Mouse (Mus musculus): Measurements from ENCODE around the gene Fbxo4. TPM values are rescaled to one million over a fixed set of nuclear protein-coding genes. Genes with fewer than 3 reads are reported as not detected.

Gene Fbxo4
- polyA plus RNA-seq, 1 experiment from 2014 or later, result 12.4 TPM

DNA sequence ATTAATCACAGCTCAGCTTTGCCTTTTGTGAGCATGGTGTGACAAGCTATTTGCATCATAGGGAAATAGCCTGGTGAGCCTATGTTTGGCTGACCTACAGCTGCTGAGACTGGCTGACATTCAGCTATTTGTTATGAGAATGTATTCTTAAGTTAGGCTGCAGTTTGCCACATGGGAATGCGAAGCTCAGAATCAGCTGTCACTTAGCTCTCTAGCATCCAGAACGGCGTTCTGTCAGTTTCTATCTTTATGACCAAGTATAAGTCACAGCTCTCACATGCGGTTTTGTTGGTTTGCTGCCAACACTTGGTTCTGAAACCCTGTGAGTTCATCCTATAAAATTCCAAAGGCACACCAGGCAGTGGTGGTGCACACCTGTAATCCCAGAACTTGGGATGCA is 41.3 kb upstream of the Fbxo4 start:
- H3K27me3 ChIP-seq (ENCODE audit: insufficient read depth, low read length), result no peaks in the 10 kb centered on the region
- ATAC-seq (ENCODE audit: low FRiP score, low TSS enrichment), result no peak
- H3K9me3 ChIP-seq (ENCODE audit: low read length), result no peaks in the 10 kb centered on the region
- H3K36me3 ChIP-seq (ENCODE audit: insufficient read depth, low read length), result no peaks in the 10 kb centered on the region
- peaks cover 7% of the 10 kb centered on the region for H3K4me1 ChIP-seq (ENCODE audit: insufficient read depth, low read length)
- H3K9ac ChIP-seq (replicated peaks; ENCODE audit: low read length), result no peak overlapping the region
- H3K27ac ChIP-seq (ENCODE audit: low read length), result no peak overlapping the region
- no peak overlapping the region for H3K4me3 ChIP-seq (ENCODE audit: low read length)
- H3K4me2 ChIP-seq (replicated peaks; ENCODE audit: low read depth, low read length), result no peak overlapping the region
- 44% methylated on average over 4 of the region's 4 CpGs for WGBS

DNA sequence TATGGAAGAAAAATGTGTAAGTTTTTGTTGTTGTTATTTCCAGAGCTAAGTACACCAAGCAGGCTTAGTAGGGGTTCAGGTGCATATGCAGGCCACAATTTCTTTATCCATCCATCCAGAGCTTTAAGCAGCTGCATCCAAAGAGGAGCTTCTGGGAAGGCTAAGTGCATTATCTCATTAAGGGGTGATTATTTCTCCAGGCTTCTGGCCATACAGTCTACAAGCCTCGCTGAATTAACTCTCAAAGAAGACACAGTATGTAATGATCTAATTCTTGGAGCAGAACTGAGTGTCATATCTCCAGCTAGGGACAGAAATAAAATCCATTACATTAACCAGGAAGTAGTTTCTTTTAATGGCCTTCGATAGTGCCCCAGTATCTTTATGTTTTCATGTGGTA is 34.5 kb upstream of the Fbxo4 start:
- H3K36me3 ChIP-seq (ENCODE audit: insufficient read depth, low read length), result no peaks in the 10 kb centered on the region
- 79% methylated on average over 2 of the region's 2 CpGs for WGBS
- H3K27me3 ChIP-seq (ENCODE audit: insufficient read depth, low read length), result no peaks in the 10 kb centered on the region
- no peak overlapping the region for H3K4me3 ChIP-seq (ENCODE audit: low read length)
- no peaks in the 10 kb centered on the region for H3K9me3 ChIP-seq (ENCODE audit: low read length)
- H3K4me1 ChIP-seq (ENCODE audit: insufficient read depth, low read length), result no peaks in the 10 kb centered on the region
- H3K27ac ChIP-seq (ENCODE audit: low read length), result no peak overlapping the region
- no peak overlapping the region for H3K9ac ChIP-seq (replicated peaks; ENCODE audit: low read length)
- no peak overlapping the region for H3K4me2 ChIP-seq (replicated peaks; ENCODE audit: low read depth, low read length)
- no peak for ATAC-seq (ENCODE audit: low FRiP score, low TSS enrichment)

DNA sequence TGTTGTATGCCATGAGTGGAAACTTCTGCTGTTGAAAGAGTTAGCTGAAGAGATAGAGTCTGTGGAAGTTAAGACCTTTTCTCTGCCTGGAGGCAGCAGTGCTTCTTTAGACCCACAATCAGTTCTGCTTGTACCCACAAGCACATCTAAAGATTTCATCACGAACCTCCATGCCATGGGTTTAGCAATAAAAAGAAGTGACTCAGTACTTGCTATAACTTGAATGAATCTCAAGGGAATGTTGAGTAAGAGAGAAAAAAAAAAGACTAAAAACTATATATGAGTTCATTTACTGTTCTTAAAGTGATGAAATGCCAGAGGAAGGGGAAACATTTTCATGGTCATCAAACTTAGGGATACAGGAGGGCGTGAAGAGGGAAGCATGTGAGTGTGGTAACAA is 21.2 kb upstream of the Fbxo4 start:
- Histone ChIP-seq H3K27ac (ENCODE audit: low read length) (no peak overlapping the region), H3K4me3 (ENCODE audit: low read length) (no peak overlapping the region), H3K36me3 (ENCODE audit: insufficient read depth, low read length) (no peaks in the 10 kb centered on the region), H3K9me3 (ENCODE audit: low read length) (peaks cover 8% of the 10 kb centered on the region), H3K9ac (replicated peaks; ENCODE audit: low read length) (no peak overlapping the region), H3K4me1 (ENCODE audit: insufficient read depth, low read length) (no peaks in the 10 kb centered on the region), H3K4me2 (replicated peaks; ENCODE audit: low read depth, low read length) (no peak overlapping the region), H3K27me3 (ENCODE audit: insufficient read depth, low read length) (no peaks in the 10 kb centered on the region)
- WGBS, result 84% methylated on average over 2 of the region's 2 CpGs
- no peak for ATAC-seq (ENCODE audit: low FRiP score, low TSS enrichment)

DNA sequence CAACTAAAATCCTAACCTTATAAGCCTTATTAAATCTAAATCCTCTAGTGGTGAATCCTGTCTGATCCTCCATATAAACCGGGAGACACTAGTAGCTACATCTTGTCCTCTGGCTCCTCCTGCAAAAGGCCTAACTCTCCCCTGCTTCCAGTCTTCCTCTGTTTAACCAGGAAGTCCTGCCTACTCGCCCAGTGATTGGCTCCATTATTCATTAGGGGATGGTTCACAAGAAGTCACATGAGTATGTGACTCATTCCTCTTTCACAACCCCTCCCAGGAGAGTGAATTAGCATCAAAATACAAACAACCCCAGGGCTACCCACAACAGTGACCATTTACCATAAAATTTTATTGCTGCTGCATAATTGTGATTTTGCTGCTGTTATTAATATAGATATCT is 19.8 kb upstream of the Fbxo4 start:
- H3K4me1 ChIP-seq (ENCODE audit: insufficient read depth, low read length), result peaks cover 6% of the 10 kb centered on the region
- no peak overlapping the region for H3K27ac ChIP-seq (ENCODE audit: low read length)
- H3K9me3 ChIP-seq (ENCODE audit: low read length), result no peaks in the 10 kb centered on the region
- H3K36me3 ChIP-seq (ENCODE audit: insufficient read depth, low read length), result no peaks in the 10 kb centered on the region
- H3K4me3 ChIP-seq (ENCODE audit: low read length), result no peak overlapping the region
- ATAC-seq (ENCODE audit: low FRiP score, low TSS enrichment), result no peak
- H3K4me2 ChIP-seq (replicated peaks; ENCODE audit: low read depth, low read length), result no peak overlapping the region
- 74% methylated on average over 2 of the region's 2 CpGs for WGBS
- no peaks in the 10 kb centered on the region for H3K27me3 ChIP-seq (ENCODE audit: insufficient read depth, low read length)
- no peak overlapping the region for H3K9ac ChIP-seq (replicated peaks; ENCODE audit: low read length)

DNA sequence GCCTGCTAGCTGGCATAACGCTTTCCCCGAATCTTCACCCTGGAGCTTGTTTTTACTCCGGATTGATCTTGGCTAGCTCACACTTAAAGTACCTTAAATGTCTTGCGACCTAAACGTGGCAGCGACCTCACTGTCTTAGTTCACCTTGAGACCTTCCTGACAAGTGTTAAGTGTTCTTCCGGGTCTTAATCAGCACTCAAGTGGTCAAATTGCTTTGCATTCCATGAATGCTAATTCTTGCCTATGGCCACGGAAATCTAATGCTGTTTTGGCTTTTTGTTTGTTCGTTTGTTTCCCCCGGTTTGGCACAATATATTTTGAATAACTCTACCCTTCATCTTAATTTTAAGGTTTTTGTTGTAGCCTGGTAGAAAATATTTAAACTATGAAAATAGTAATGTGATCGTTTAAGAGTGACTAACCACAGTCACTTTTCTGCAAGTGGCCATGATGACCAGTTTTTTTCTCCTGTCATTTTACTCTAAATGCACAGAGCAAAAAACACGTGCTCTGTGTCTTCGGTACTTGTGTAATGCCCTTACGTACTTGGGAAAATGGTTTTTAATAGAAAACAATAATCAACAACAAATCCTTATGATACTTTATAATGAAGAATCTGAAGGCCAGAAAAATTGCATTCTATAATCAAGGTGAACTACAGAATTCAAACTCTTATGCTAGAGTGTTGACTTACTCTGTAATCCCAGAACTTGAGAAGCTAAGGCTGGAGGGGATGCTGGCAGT is 17.1 kb upstream of the Fbxo4 start:
- H3K9me3 ChIP-seq (ENCODE audit: low read length), result no peaks in the 10 kb centered on the region

DNA sequence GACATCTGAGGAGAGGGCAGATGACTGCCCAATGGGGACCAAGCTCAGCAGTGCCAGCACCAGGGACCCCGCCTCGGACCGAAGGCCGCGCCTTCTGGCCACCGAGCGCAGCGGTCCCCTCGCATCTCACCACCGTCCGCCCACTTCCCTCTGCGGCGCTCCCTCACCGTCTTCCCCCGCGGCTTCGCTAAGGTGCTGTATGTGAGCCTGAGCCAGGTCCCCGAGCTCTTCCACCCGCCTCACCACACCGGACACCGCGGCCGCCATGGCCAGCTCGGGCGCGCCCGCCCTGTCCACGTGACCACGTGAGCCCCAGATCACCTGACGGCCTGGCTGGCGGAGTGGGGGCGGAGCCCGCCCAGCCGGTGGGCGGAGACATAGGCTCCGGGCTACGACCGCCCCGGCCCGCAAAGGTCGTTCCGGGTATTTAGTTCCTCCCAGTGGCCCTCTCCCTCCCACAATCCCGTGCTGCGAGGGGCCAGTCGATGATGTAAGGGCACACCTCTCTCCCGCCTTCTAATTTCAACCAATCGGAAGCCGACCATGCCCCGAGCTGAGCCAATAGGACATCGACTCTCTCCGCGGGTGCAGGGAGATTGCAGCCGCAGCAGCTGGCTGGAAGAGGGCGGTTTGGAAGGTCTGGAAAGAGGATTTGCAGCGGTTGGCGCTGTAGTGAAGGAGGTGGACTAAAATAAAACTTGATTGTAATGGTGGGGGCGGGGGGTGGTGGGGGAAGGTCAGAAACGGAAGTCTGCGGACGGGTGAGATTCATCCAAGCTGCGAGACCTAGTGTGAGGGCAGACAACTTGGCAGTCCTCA is 16.3 kb upstream of the Fbxo4 start, which contains the start of gene AW549877:
Gene AW549877, minus strand, starts transcription at position 297 of the 819 bp plus-strand sequence.
- under 1% methylated on average over 61 of the region's 61 CpGs for WGBS
- H3K27ac ChIP-seq (ENCODE audit: low read length), result peak within 1 kb of the TSS; percentile 97
- ATAC-seq (ENCODE audit: low FRiP score, low TSS enrichment), result peak; percentile 100
- H3K9me3 ChIP-seq (ENCODE audit: low read length), result no peaks in the 10 kb centered on the region
- H3K4me3 ChIP-seq (ENCODE audit: low read length), result peak within 1 kb of the TSS; percentile 85
- H3K4me1 ChIP-seq (ENCODE audit: insufficient read depth, low read length), result peaks cover 8% of the 10 kb centered on the region
- no peaks in the 10 kb centered on the region for H3K27me3 ChIP-seq (ENCODE audit: insufficient read depth, low read length)
- H3K4me2 ChIP-seq (replicated peaks; ENCODE audit: low read depth, low read length), result peak within 1 kb of the TSS; percentile 83
- H3K9ac ChIP-seq (replicated peaks; ENCODE audit: low read length), result peak within 1 kb of the TSS; percentile 88
- H3K36me3 ChIP-seq (ENCODE audit: insufficient read depth, low read length), result peaks cover 15% of the 10 kb centered on the region

More for the DNA sequence above, 17.1 kb upstream of the Fbxo4 start:
- peak; percentile 13; the same call in 1 of the 2 replicates for ATAC-seq (ENCODE audit: low FRiP score, low TSS enrichment)
- peaks cover 8% of the 10 kb centered on the region for H3K36me3 ChIP-seq (ENCODE audit: insufficient read depth, low read length)
- no peaks in the 10 kb centered on the region for H3K27me3 ChIP-seq (ENCODE audit: insufficient read depth, low read length)
- H3K4me1 ChIP-seq (ENCODE audit: insufficient read depth, low read length), result peaks cover 8% of the 10 kb centered on the region
- peak overlapping the region; percentile 85 for H3K4me3 ChIP-seq (ENCODE audit: low read length)
- H3K27ac ChIP-seq (ENCODE audit: low read length), result peak overlapping the region; percentile 97
- H3K4me2 ChIP-seq (replicated peaks; ENCODE audit: low read depth, low read length), result peak overlapping the region; percentile 83
- peak overlapping the region; percentile 76 for H3K9ac ChIP-seq (replicated peaks; ENCODE audit: low read length)
- 19% methylated on average over 14 of the region's 14 CpGs for WGBS

DNA sequence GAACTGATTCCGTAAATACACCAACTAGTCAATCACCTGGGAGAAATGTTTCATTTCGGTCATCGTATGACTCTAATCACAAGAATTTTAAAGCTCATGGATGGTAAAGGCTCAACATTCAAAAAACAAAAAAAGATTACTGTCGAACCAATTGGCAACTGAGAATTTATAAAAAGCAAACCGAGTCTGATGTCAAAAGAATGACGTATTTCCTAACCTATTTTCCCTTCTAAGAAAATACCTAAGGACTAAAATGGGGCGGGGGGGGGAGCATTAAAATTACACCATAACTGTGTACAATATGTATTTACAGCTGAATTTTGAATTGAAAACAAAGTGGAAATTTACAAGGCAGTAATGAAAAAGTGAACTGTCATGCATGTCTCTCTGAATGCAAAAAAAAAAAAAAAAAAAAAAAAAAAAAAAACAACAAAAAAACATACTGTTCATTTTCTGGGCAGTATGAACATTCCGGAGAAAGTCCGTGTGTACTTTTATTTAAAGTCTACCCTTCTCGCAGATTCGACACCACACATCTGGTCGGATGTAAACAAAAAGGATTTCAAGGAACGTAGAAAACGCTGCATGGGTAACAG is 15.6 kb upstream of the Fbxo4 start:
- H3K4me2 ChIP-seq (replicated peaks; ENCODE audit: low read depth, low read length), result peak overlapping the region; percentile 51
- peaks cover 20% of the 10 kb centered on the region for H3K36me3 ChIP-seq (ENCODE audit: insufficient read depth, low read length)
- peak overlapping the region; percentile 85 for H3K4me3 ChIP-seq (ENCODE audit: low read length)
- no peak for ATAC-seq (ENCODE audit: low FRiP score, low TSS enrichment)
- peaks cover 8% of the 10 kb centered on the region for H3K4me1 ChIP-seq (ENCODE audit: insufficient read depth, low read length)
- H3K27me3 ChIP-seq (ENCODE audit: insufficient read depth, low read length), result no peaks in the 10 kb centered on the region
- peak overlapping the region; percentile 97 for H3K27ac ChIP-seq (ENCODE audit: low read length)
- peak overlapping the region; percentile 88 for H3K9ac ChIP-seq (replicated peaks; ENCODE audit: low read length)
- no peaks in the 10 kb centered on the region for H3K9me3 ChIP-seq (ENCODE audit: low read length)
- 22% methylated on average over 14 of the region's 14 CpGs for WGBS

DNA sequence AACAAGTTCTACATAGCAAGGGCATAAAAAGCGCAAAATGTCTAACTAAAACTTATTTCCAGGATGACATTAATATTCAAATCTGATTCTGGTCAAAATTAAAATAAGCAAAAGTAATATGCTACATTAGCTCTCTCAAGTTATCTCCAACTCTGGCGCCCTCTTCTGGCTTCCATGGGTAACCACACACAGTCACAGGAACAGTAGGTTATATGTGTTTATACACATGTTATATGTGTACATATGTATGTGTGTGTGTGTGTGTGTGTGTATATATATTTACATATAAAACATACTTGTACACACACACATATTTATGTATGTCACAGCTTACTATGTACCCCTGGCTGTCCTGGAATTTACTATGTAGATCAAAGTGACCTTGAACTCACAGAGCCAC is 8.6 kb upstream of the Fbxo4 start:
- no peak for ATAC-seq (ENCODE audit: low FRiP score, low TSS enrichment)
- no peaks in the 10 kb centered on the region for H3K27me3 ChIP-seq (ENCODE audit: insufficient read depth, low read length)
- H3K36me3 ChIP-seq (ENCODE audit: insufficient read depth, low read length), result peaks cover 48% of the 10 kb centered on the region
- no peak overlapping the region for H3K4me2 ChIP-seq (replicated peaks; ENCODE audit: low read depth, low read length)
- 66% methylated on average over 2 of the region's 2 CpGs for WGBS
- no peaks in the 10 kb centered on the region for H3K4me1 ChIP-seq (ENCODE audit: insufficient read depth, low read length)
- no peak overlapping the region for H3K27ac ChIP-seq (ENCODE audit: low read length)
- H3K9ac ChIP-seq (replicated peaks; ENCODE audit: low read length), result no peak overlapping the region
- H3K4me3 ChIP-seq (ENCODE audit: low read length), result no peak overlapping the region
- H3K9me3 ChIP-seq (ENCODE audit: low read length), result no peaks in the 10 kb centered on the region

DNA sequence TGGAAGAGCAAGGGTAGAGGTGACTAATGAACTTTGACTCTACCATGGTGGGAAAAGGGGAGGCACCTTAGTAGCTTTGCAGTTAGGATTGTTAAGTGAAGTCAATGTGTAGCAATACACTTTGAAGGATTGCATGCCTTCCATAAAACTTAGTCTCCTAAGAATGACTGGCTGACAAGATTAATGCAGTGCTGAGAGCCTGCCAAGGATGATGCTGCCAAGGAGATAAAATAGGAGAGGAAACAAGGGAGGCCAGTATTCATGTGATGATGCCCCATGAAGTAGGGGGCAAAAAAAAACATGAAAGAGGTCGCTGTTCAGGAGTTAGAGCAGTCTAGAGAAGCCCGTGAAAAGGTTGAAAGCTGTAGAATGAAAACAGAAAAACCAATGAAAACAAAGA is 5.5 kb upstream of the Fbxo4 start:
- peaks cover 31% of the 10 kb centered on the region; the same call in 1 of the 2 replicates for H3K36me3 ChIP-seq (ENCODE audit: insufficient read depth, low read length)

More for the DNA sequence above, 5.5 kb upstream of the Fbxo4 start:
- no peak overlapping the region for H3K4me2 ChIP-seq (replicated peaks; ENCODE audit: low read depth, low read length)
- H3K9me3 ChIP-seq (ENCODE audit: low read length), result no peaks in the 10 kb centered on the region
- H3K4me1 ChIP-seq (ENCODE audit: insufficient read depth, low read length), result peaks cover under 1% of the 10 kb centered on the region; the same call in 1 of the 2 replicates
- 86% methylated on average over 2 of the region's 2 CpGs for WGBS
- no peak overlapping the region for H3K27ac ChIP-seq (ENCODE audit: low read length)
- no peak overlapping the region for H3K9ac ChIP-seq (replicated peaks; ENCODE audit: low read length)
- no peak overlapping the region for H3K4me3 ChIP-seq (ENCODE audit: low read length)
- ATAC-seq (ENCODE audit: low FRiP score, low TSS enrichment), result no peak
- no peaks in the 10 kb centered on the region for H3K27me3 ChIP-seq (ENCODE audit: insufficient read depth, low read length)

All from kidney, embryonic 16.5 days (tissue).